Mouse (Mus musculus): ENCODE data around the gene Schip1. TPM values are rescaled to one million over a fixed set of nuclear protein-coding genes. Genes with fewer than 3 reads are reported as not detected.

The Schip1 gene
- total and polyA plus RNA-seq, 2 experiments from 2014 or later, result 108 to 157 TPM

GRCm38 (mm10) chr3:68660538-68660937 lies 595.9 kb downstream of the Schip1 start:
- no peak for TF ChIP-seq CTCF (IDR thresholded peaks at IDR 0.05)
- 63% methylated on average over 4 of the region's 4 CpGs for WGBS
- no peaks in the 10 kb centered on the region for H3K27me3 ChIP-seq (ENCODE audit: insufficient read depth, low read length)
- H3K27ac ChIP-seq (ENCODE audit: low read depth, low read length), result no peak overlapping the region; the same call in 1 of the 2 replicates
- H3K9ac ChIP-seq (replicated peaks; ENCODE audit: low read length, poor library complexity, severe bottlenecking), result no peak overlapping the region
- ATAC-seq (ENCODE audit: low FRiP score) (peak; percentile 44; the same call in 1 of the 2 replicates), DNase-seq (ENCODE audit: low spot score) (peak; percentile 51)
- no peaks in the 10 kb centered on the region for H3K36me3 ChIP-seq (ENCODE audit: insufficient read depth, low read length)
- no peak overlapping the region for H3K4me3 ChIP-seq (ENCODE audit: low read depth, low read length)
- no peaks in the 10 kb centered on the region for H3K9me3 ChIP-seq (ENCODE audit: low read length)
- H3K4me1 ChIP-seq (ENCODE audit: insufficient read depth, low read length), result no peaks in the 10 kb centered on the region
- H3K4me2 ChIP-seq (ENCODE audit: low read depth, low read length, poor library complexity, severe bottlenecking), result no peak overlapping the region

GRCm38 (mm10) chr3:68662386-68662785 lies 597.8 kb downstream of the Schip1 start:
- no peak for TF ChIP-seq CTCF (IDR thresholded peaks at IDR 0.05)
- H3K9me3 ChIP-seq (ENCODE audit: low read length), result no peaks in the 10 kb centered on the region
- ATAC-seq (ENCODE audit: low FRiP score) (no peak), DNase-seq (ENCODE audit: low spot score) (no peak)
- 87% methylated on average over 5 of the region's 5 CpGs for WGBS
- no peaks in the 10 kb centered on the region for H3K4me1 ChIP-seq (ENCODE audit: insufficient read depth, low read length)
- H3K36me3 ChIP-seq (ENCODE audit: insufficient read depth, low read length), result no peaks in the 10 kb centered on the region
- H3K4me3 ChIP-seq (ENCODE audit: low read depth, low read length), result no peak overlapping the region
- H3K4me2 ChIP-seq (ENCODE audit: low read depth, low read length, poor library complexity, severe bottlenecking), result no peak overlapping the region
- no peaks in the 10 kb centered on the region for H3K27me3 ChIP-seq (ENCODE audit: insufficient read depth, low read length)
- no peak overlapping the region for H3K27ac ChIP-seq (ENCODE audit: low read depth, low read length)
- no peak overlapping the region for H3K9ac ChIP-seq (replicated peaks; ENCODE audit: low read length, poor library complexity, severe bottlenecking)

GRCm38 (mm10) chr3:68664337-68664736 lies 599.7 kb downstream of the Schip1 start:
- no peak overlapping the region for H3K27ac ChIP-seq (ENCODE audit: low read depth, low read length)
- WGBS, result 67% methylated on average over 6 of the region's 6 CpGs
- no peak overlapping the region for H3K4me3 ChIP-seq (ENCODE audit: low read depth, low read length)
- no peaks in the 10 kb centered on the region for H3K9me3 ChIP-seq (ENCODE audit: low read length)
- no peaks in the 10 kb centered on the region for H3K36me3 ChIP-seq (ENCODE audit: insufficient read depth, low read length)
- DNase-seq (ENCODE audit: low spot score) (no peak), ATAC-seq (ENCODE audit: low FRiP score) (no peak)
- TF ChIP-seq CTCF (IDR thresholded peaks at IDR 0.05), result no peak
- no peaks in the 10 kb centered on the region for H3K27me3 ChIP-seq (ENCODE audit: insufficient read depth, low read length)
- H3K9ac ChIP-seq (replicated peaks; ENCODE audit: low read length, poor library complexity, severe bottlenecking), result no peak overlapping the region
- H3K4me1 ChIP-seq (ENCODE audit: insufficient read depth, low read length), result no peaks in the 10 kb centered on the region
- H3K4me2 ChIP-seq (ENCODE audit: low read depth, low read length, poor library complexity, severe bottlenecking), result no peak overlapping the region

GRCm38 (mm10) chr3:68666377-68666776 lies 601.8 kb downstream of the Schip1 start:
- H3K27me3 ChIP-seq (ENCODE audit: insufficient read depth, low read length), result no peaks in the 10 kb centered on the region
- H3K36me3 ChIP-seq (ENCODE audit: insufficient read depth, low read length), result no peaks in the 10 kb centered on the region
- no peak for ATAC-seq (ENCODE audit: low FRiP score)
- H3K9ac ChIP-seq (replicated peaks; ENCODE audit: low read length, poor library complexity, severe bottlenecking), result no peak overlapping the region
- H3K9me3 ChIP-seq (ENCODE audit: low read length), result no peaks in the 10 kb centered on the region
- H3K4me2 ChIP-seq (ENCODE audit: low read depth, low read length, poor library complexity, severe bottlenecking), result no peak overlapping the region
- H3K4me1 ChIP-seq (ENCODE audit: insufficient read depth, low read length), result no peaks in the 10 kb centered on the region
- no peak for DNase-seq (ENCODE audit: low spot score)
- no peak for TF ChIP-seq CTCF (IDR thresholded peaks at IDR 0.05)
- 89% methylated on average over 7 of the region's 7 CpGs for WGBS
- no peak overlapping the region for H3K4me3 ChIP-seq (ENCODE audit: low read depth, low read length)
- no peak overlapping the region for H3K27ac ChIP-seq (ENCODE audit: low read depth, low read length)

GRCm38 (mm10) chr3:68667852-68668251 lies 603.2 kb downstream of the Schip1 start:
- no peak overlapping the region for H3K4me3 ChIP-seq (ENCODE audit: low read depth, low read length)
- H3K9me3 ChIP-seq (ENCODE audit: low read length), result no peaks in the 10 kb centered on the region
- no peak overlapping the region for H3K4me2 ChIP-seq (ENCODE audit: low read depth, low read length, poor library complexity, severe bottlenecking)
- 94% methylated on average over 1 of the region's 1 CpGs for WGBS
- H3K27ac ChIP-seq (ENCODE audit: low read depth, low read length), result no peak overlapping the region
- no peaks in the 10 kb centered on the region for H3K4me1 ChIP-seq (ENCODE audit: insufficient read depth, low read length)
- no peak for DNase-seq (ENCODE audit: low spot score)
- ATAC-seq (ENCODE audit: low FRiP score), result no peak
- no peaks in the 10 kb centered on the region for H3K27me3 ChIP-seq (ENCODE audit: insufficient read depth, low read length)
- no peaks in the 10 kb centered on the region for H3K36me3 ChIP-seq (ENCODE audit: insufficient read depth, low read length)
- no peak overlapping the region for H3K9ac ChIP-seq (replicated peaks; ENCODE audit: low read length, poor library complexity, severe bottlenecking)
- TF ChIP-seq CTCF (IDR thresholded peaks at IDR 0.05), result no peak

GRCm38 (mm10) chr3:68669418-68669974 lies 604.9 kb downstream of the Schip1 start:
- no peak for ATAC-seq (ENCODE audit: low FRiP score)
- no peaks in the 10 kb centered on the region for H3K36me3 ChIP-seq (ENCODE audit: insufficient read depth, low read length)
- no peak overlapping the region for H3K9ac ChIP-seq (replicated peaks; ENCODE audit: low read length, poor library complexity, severe bottlenecking)
- H3K4me2 ChIP-seq (ENCODE audit: low read depth, low read length, poor library complexity, severe bottlenecking), result no peak overlapping the region
- H3K4me1 ChIP-seq (ENCODE audit: insufficient read depth, low read length), result no peaks in the 10 kb centered on the region
- no peak overlapping the region for H3K27ac ChIP-seq (ENCODE audit: low read depth, low read length)
- 82% methylated on average over 5 of the region's 5 CpGs for WGBS
- no peaks in the 10 kb centered on the region for H3K9me3 ChIP-seq (ENCODE audit: low read length)
- no peak for TF ChIP-seq CTCF (IDR thresholded peaks at IDR 0.05)
- DNase-seq (ENCODE audit: low spot score), result no peak
- H3K27me3 ChIP-seq (ENCODE audit: insufficient read depth, low read length), result no peaks in the 10 kb centered on the region
- H3K4me3 ChIP-seq (ENCODE audit: low read depth, low read length), result no peak overlapping the region
